Mouse (Mus musculus): Measurements from ENCODE around the gene Slc25a12. TPM values are rescaled to one million over a fixed set of nuclear protein-coding genes. Genes with fewer than 3 reads are reported as not detected.

The Slc25a12 gene
- polyA plus RNA-seq, 1 experiment = 40.7 TPM

DNA sequence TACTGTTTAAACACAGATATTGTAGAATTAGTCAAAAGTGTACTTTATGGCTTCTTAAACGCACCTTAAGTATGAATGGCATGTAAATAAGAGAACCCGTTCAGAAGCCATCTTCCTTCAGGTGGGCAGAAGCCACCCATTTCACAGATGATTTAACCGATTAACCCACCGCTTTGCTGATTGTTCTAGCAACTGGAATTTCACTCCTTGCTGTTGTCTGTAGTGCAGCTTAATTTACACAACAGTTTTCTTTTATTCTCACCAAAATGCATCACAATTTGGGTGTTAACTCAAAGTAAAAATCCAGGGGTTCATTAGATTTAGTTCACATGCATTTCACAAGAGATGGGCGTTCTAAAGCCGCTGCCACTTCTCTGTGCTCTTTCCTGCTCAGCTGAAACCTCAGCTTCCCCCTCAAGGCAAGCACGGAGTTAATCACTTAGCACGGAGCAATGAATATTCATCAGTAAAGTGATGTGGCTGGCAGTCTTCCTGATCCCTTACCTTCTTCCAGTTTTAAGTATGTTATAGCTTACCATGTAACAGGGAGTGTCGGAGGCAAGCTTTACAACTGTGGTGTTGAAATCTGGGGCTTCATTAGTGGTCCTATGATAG is 124.4 kb downstream of the Slc25a12 start:
- TF ChIP-seq POLR2AphosphoS2 (IDR thresholded peaks at IDR 0.05; ENCODE audit: insufficient read length, low read depth) (no peak), TCF12 (IDR thresholded peaks at IDR 0.05; ENCODE audit: insufficient read depth, poor library complexity, severe bottlenecking) (no peak), REST (IDR thresholded peaks at IDR 0.05; ENCODE audit: insufficient read depth, insufficient read length) (no peak), MYOG (IDR thresholded peaks at IDR 0.05; ENCODE audit: control insufficient read depth in 1 of 3, insufficient read depth in 1 of 3, insufficient read length in 2 of 3, low read depth in 2 of 3) (no peak), POLR2A (IDR thresholded peaks at IDR 0.05; ENCODE audit: insufficient read length, low read depth) (no peak), E2F4 (IDR thresholded peaks at IDR 0.05; ENCODE audit: insufficient read depth) (no peak), SRF (IDR thresholded peaks at IDR 0.05; ENCODE audit: control insufficient read depth, insufficient read length, low read depth) (no peak), CEBPB (IDR thresholded peaks at IDR 0.05; ENCODE audit: insufficient read depth, poor library complexity, severe bottlenecking) (no peak), USF1 (IDR thresholded peaks at IDR 0.05; ENCODE audit: low read depth) (no peak), MYOD1 (IDR thresholded peaks at IDR 0.05; ENCODE audit: control insufficient read depth in 1 of 3, insufficient read length in 2 of 3, low read depth in 2 of 3) (no peak), TCF3 (IDR thresholded peaks at IDR 0.05; ENCODE audit: insufficient read length, low read depth) (no peak), MAX (IDR thresholded peaks at IDR 0.05; ENCODE audit: low read depth) (no peak)
- H3K79me2 ChIP-seq (ENCODE audit: control insufficient read depth, insufficient read depth) = no peaks in the 10 kb centered on the region
- no peak overlapping the region for H3K4me2 ChIP-seq (ENCODE audit: low read depth)
- H3ac ChIP-seq (ENCODE audit: control insufficient read depth, insufficient read length) = no peak overlapping the region
- no peaks in the 10 kb centered on the region for H3K27me3 ChIP-seq (ENCODE audit: control insufficient read depth, insufficient read depth, insufficient read length)
- H3K4me3 ChIP-seq = no peak overlapping the region
- peaks cover 33% of the 10 kb centered on the region for H3K36me3 ChIP-seq (ENCODE audit: control insufficient read depth, insufficient read depth)

DNA sequence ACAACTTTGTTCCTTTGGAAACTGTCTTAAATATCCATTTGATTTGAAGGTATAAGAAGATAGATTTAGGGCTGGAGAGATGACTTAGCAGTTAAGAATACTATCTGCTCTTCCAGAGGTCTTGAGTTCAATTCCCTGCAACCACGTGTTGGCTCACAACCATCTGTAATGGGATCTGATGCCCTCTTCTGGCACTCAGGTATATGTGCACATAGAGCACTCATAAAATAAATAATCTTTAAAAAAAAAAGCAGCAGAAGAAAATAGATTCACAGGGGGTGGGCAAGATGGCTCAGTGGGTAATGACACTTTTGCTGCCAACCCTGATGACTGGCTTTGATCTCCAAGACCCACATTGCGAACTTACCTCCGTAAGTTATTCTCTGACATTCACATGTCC is 125.4 kb downstream of the Slc25a12 start:
- no peak overlapping the region for H3ac ChIP-seq (ENCODE audit: control insufficient read depth, insufficient read length)
- H3K4me2 ChIP-seq (ENCODE audit: low read depth) = no peak overlapping the region
- peaks cover 30% of the 10 kb centered on the region for H3K36me3 ChIP-seq (ENCODE audit: control insufficient read depth, insufficient read depth)
- TF ChIP-seq MAX (IDR thresholded peaks at IDR 0.05; ENCODE audit: low read depth) (no peak), E2F4 (IDR thresholded peaks at IDR 0.05; ENCODE audit: insufficient read depth) (no peak), REST (IDR thresholded peaks at IDR 0.05; ENCODE audit: insufficient read depth, insufficient read length) (no peak), MYOG (IDR thresholded peaks at IDR 0.05; ENCODE audit: control insufficient read depth in 1 of 3, insufficient read depth in 1 of 3, insufficient read length in 2 of 3, low read depth in 2 of 3) (no peak), TCF3 (IDR thresholded peaks at IDR 0.05; ENCODE audit: insufficient read length, low read depth) (no peak), POLR2AphosphoS2 (IDR thresholded peaks at IDR 0.05; ENCODE audit: insufficient read length, low read depth) (no peak), POLR2A (IDR thresholded peaks at IDR 0.05; ENCODE audit: insufficient read length, low read depth) (no peak), CEBPB (IDR thresholded peaks at IDR 0.05; ENCODE audit: insufficient read depth, poor library complexity, severe bottlenecking) (no peak), SRF (IDR thresholded peaks at IDR 0.05; ENCODE audit: control insufficient read depth, insufficient read length, low read depth) (no peak), USF1 (IDR thresholded peaks at IDR 0.05; ENCODE audit: low read depth) (no peak), MYOD1 (IDR thresholded peaks at IDR 0.05; ENCODE audit: control insufficient read depth in 1 of 3, insufficient read length in 2 of 3, low read depth in 2 of 3) (no peak), TCF12 (IDR thresholded peaks at IDR 0.05; ENCODE audit: insufficient read depth, poor library complexity, severe bottlenecking) (no peak)
- no peaks in the 10 kb centered on the region for H3K27me3 ChIP-seq (ENCODE audit: control insufficient read depth, insufficient read depth, insufficient read length)
- H3K4me3 ChIP-seq = no peak overlapping the region
- no peaks in the 10 kb centered on the region for H3K79me2 ChIP-seq (ENCODE audit: control insufficient read depth, insufficient read depth)

DNA sequence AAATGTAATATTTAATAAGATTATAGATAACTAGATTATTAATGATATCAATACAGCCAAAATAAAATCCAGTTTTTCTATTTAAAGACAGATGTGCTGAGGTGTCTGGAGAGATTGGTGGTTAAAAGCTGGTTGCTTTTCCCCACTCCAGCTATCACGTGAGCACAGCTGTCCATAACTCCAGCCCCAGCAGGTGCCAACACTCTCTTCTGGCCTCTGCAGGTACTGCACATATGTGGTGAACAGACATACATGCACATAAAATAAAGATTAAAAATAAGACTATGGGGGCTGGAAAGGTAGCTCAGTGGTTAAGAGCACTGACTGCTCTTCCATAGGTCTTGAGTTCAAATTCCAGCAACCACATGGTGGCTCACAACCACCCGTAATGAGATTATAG is 126.0 kb downstream of the Slc25a12 start:
- Histone ChIP-seq H3K27me3 (ENCODE audit: control insufficient read depth, insufficient read depth, insufficient read length) (no peaks in the 10 kb centered on the region), H3ac (ENCODE audit: control insufficient read depth, insufficient read length) (no peak overlapping the region), H3K36me3 (ENCODE audit: control insufficient read depth, insufficient read depth) (peaks cover 34% of the 10 kb centered on the region), H3K4me3 (no peak overlapping the region), H3K4me2 (ENCODE audit: low read depth) (no peak overlapping the region), H3K79me2 (ENCODE audit: control insufficient read depth, insufficient read depth) (no peaks in the 10 kb centered on the region)
- TF ChIP-seq E2F4 (IDR thresholded peaks at IDR 0.05; ENCODE audit: insufficient read depth) = no peak
- no peak for TF ChIP-seq POLR2AphosphoS2 (IDR thresholded peaks at IDR 0.05; ENCODE audit: insufficient read length, low read depth)
- TF ChIP-seq SRF (IDR thresholded peaks at IDR 0.05; ENCODE audit: control insufficient read depth, insufficient read length, low read depth) = no peak
- no peak for TF ChIP-seq MAX (IDR thresholded peaks at IDR 0.05; ENCODE audit: low read depth)
- no peak for TF ChIP-seq TCF3 (IDR thresholded peaks at IDR 0.05; ENCODE audit: insufficient read length, low read depth)
- TF ChIP-seq USF1 (IDR thresholded peaks at IDR 0.05; ENCODE audit: low read depth) = no peak
- TF ChIP-seq MYOD1 (IDR thresholded peaks at IDR 0.05; ENCODE audit: control insufficient read depth in 1 of 3, insufficient read length in 2 of 3, low read depth in 2 of 3) = no peak
- no peak for TF ChIP-seq MYOG (IDR thresholded peaks at IDR 0.05; ENCODE audit: control insufficient read depth in 1 of 3, insufficient read depth in 1 of 3, insufficient read length in 2 of 3, low read depth in 2 of 3)
- no peak for TF ChIP-seq CEBPB (IDR thresholded peaks at IDR 0.05; ENCODE audit: insufficient read depth, poor library complexity, severe bottlenecking)
- no peak for TF ChIP-seq POLR2A (IDR thresholded peaks at IDR 0.05; ENCODE audit: insufficient read length, low read depth)
- no peak for TF ChIP-seq REST (IDR thresholded peaks at IDR 0.05; ENCODE audit: insufficient read depth, insufficient read length)
- TF ChIP-seq TCF12 (IDR thresholded peaks at IDR 0.05; ENCODE audit: insufficient read depth, poor library complexity, severe bottlenecking) = no peak

GRCm38 (mm10) chr2:71236009-71236408 is 131.5 kb downstream of the Slc25a12 start:
- H3ac ChIP-seq (ENCODE audit: control insufficient read depth, insufficient read length) = no peak overlapping the region
- no peaks in the 10 kb centered on the region for H3K27me3 ChIP-seq (ENCODE audit: control insufficient read depth, insufficient read depth, insufficient read length)
- TF ChIP-seq MYOD1 (IDR thresholded peaks at IDR 0.05; ENCODE audit: control insufficient read depth in 1 of 3, insufficient read length in 2 of 3, low read depth in 2 of 3) (no peak), REST (IDR thresholded peaks at IDR 0.05; ENCODE audit: insufficient read depth, insufficient read length) (no peak), TCF3 (IDR thresholded peaks at IDR 0.05; ENCODE audit: insufficient read length, low read depth) (no peak), SRF (IDR thresholded peaks at IDR 0.05; ENCODE audit: control insufficient read depth, insufficient read length, low read depth) (no peak), CEBPB (IDR thresholded peaks at IDR 0.05; ENCODE audit: insufficient read depth, poor library complexity, severe bottlenecking) (no peak), POLR2AphosphoS2 (IDR thresholded peaks at IDR 0.05; ENCODE audit: insufficient read length, low read depth) (no peak), MAX (IDR thresholded peaks at IDR 0.05; ENCODE audit: low read depth) (no peak)
- H3K4me3 ChIP-seq = no peak overlapping the region
- peaks cover 12% of the 10 kb centered on the region for H3K79me2 ChIP-seq (ENCODE audit: control insufficient read depth, insufficient read depth)
- H3K36me3 ChIP-seq (ENCODE audit: control insufficient read depth, insufficient read depth) = peaks cover 42% of the 10 kb centered on the region
- H3K4me2 ChIP-seq (ENCODE audit: low read depth) = no peak overlapping the region
